Mouse (Mus musculus) liver, embryonic 14.5 days (tissue): Measurements from ENCODE around the gene Gm5800. TPM values are rescaled to one million over a fixed set of nuclear protein-coding genes. Genes with fewer than 3 reads are reported as not detected.

Experiments
- ATAC-seq: fragments of 200-750 bp; cut with Nextera tagmentation; 2 replicates; pipeline ENCODE4 v1.8.0; 2017; ENCODE audit warnings: moderate number of reproducible peaks, mild to moderate bottlenecking, moderate library complexity; ENCODE audit not compliant: insufficient read depth
- DNase-seq, 3 experiments: peaks; one replicate each; pipeline ENCODE4 v3.0.0-alpha.2; 2012 to 2013; ENCODE audit warnings: low read depth in 3 of 3, low spot score in 3 of 3
- H3K27ac ChIP-seq: fragments of 300-500 bp; sonication (generic); 2 replicates; pipeline ENCODE4 v1.5.1; 2014; ENCODE audit warnings: moderate library complexity, mild to moderate bottlenecking, control low read depth, inconsistent platforms
- H3K27me3 ChIP-seq: fragments of 300-500 bp; sonication (generic); 2 replicates; pipeline ENCODE4 v1.6.1; 2014; ENCODE audit warnings: mild to moderate bottlenecking, low read length, moderate library complexity; ENCODE audit not compliant: control insufficient read depth, insufficient read depth
- H3K36me3 ChIP-seq: fragments of 300-500 bp; sonication (generic); replicated peaks from 2 replicates; pipeline ENCODE4 v1.6.1; 2014; ENCODE audit warnings: low read depth; ENCODE audit not compliant: control insufficient read depth, insufficient read depth
- H3K4me1 ChIP-seq, 2 experiments: fragments of 200-500 bp in 1 of 2; fragments of 300-500 bp in 1 of 2; sonication (generic) in 1 of 2; replicated peaks; 2 replicates each; pipeline ENCODE4 v1.6.1; 2012 to 2014; ENCODE audit warnings: antibody characterized with exemption in 1 of 2, inconsistent platforms in 1 of 2, low read length in 1 of 2; ENCODE audit not compliant: control insufficient read depth in 2 of 2, insufficient read depth in 2 of 2
- H3K4me2 ChIP-seq: fragments of 300-500 bp; sonication (generic); 2 replicates; pipeline ENCODE4 v1.6.1; 2014; ENCODE audit warnings: low read depth, mild to moderate bottlenecking, control low read depth, moderate library complexity
- H3K4me3 ChIP-seq, 2 experiments: fragments of 200-500 bp in 1 of 2; fragments of 300-500 bp in 1 of 2; sonication (generic) in 1 of 2; 2 replicates each; pipeline ENCODE4 v1.5.1; 2012 to 2014; ENCODE audit warnings: low read depth in 2 of 2, low read length in 2 of 2, mild to moderate bottlenecking in 2 of 2, control low read depth in 1 of 2, inconsistent platforms in 1 of 2, moderate library complexity in 1 of 2; ENCODE audit not compliant: insufficient read depth in 1 of 2
- H3K9ac ChIP-seq: fragments of 300-500 bp; sonication (generic); replicated peaks from 2 replicates; pipeline ENCODE4 v1.6.1; 2014; ENCODE audit warnings: mild to moderate bottlenecking, control low read depth, moderate library complexity
- H3K9me3 ChIP-seq: fragments of 300-500 bp; sonication (generic); 2 replicates; pipeline ENCODE4 v1.6.1; 2016; ENCODE audit warnings: low read length, mixed read lengths; ENCODE audit not compliant: control insufficient read depth
- CTCF ChIP-seq: IDR thresholded peaks from 2 replicates; pipeline ENCODE4 v1.5.1; 2016; ENCODE audit warnings: antibody characterized with exemption, low read depth, control low read depth
- EP300 ChIP-seq: IDR thresholded peaks from 2 replicates; pipeline ENCODE4 v1.6.1; 2016; ENCODE audit warnings: antibody characterized with exemption, low read depth
- WGBS: fragments of 180-500 bp; shearing (Covaris S2); extraction: QIAGEN DNeasy Blood & Tissue Kit; methylation state at CpG from one replicate; pipeline ENCODE4 v1.1.7; 2014; ENCODE audit not compliant: insufficient replicate concordance; 5-methylcytosine and 5-hydroxymethylcytosine counted together
- polyA plus RNA-seq, 2 experiments: library from polyadenylated mRNA; depleted of rRNA in 1 of 2; stranded (reverse) in 1 of 2; unstranded in 1 of 2; fragments of >200 nt; fragmentation: Nextera tagmentation in 1 of 2; extraction: Ambion mirVana in 1 of 2; gene quantifications; 2 replicates each; pipeline versions ENCODE4 v1.2.1 to v1.2.3; 2012 to 2014

The Gm5800 gene
- not detected in 2 replicates for polyA plus RNA-seq (2012; rRNA removed)
- polyA plus RNA-seq (2014; fragmentation: Nextera tagmentation; extraction: Ambion mirVana), result not detected in 2 replicates

DNA sequence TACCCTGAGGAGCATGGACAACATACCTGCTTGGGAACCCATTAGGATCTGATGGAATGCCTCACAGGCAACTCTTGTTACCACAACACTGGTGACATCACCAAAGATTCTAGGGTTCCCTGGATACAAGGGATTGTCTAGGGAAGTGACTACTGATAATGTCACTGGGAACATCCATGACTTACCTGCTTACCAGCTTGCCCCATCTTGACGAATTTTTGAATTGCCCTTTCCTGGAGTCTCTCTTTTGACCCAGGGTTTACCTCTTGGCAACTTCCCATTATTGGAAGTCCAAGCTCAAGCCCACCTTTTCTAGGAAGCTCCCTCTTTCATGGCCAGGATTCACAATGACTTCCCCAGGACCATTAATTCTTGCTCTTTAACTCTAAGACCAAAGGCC, at the start of gene Gm5800:
Gm5800 (minus strand) TSS at position 101 of the 400 bp plus-strand sequence.
- no peak for DNase-seq
- no peak for ATAC-seq
- no peak within 1 kb of the TSS for H3K27ac ChIP-seq
- no peaks in the 10 kb centered on the region for H3K27me3 ChIP-seq
- H3K9me3 ChIP-seq, result no peaks in the 10 kb centered on the region
- no peak for TF ChIP-seq EP300
- no peak for TF ChIP-seq CTCF
- H3K9ac ChIP-seq, result no peak within 1 kb of the TSS
- H3K4me2 ChIP-seq, result no peak within 1 kb of the TSS
- 17% methylated on average over 1 of the region's 1 CpGs for WGBS
- no peaks in the 10 kb centered on the region for H3K36me3 ChIP-seq
- H3K4me1 ChIP-seq, result no peaks in the 10 kb centered on the region
- no peak within 1 kb of the TSS for H3K4me3 ChIP-seq

- H3K4me3 ChIP-seq, result no peak overlapping the region
- H3K4me1 ChIP-seq, result no peaks in the 10 kb centered on the region
- ATAC-seq, result no peak
- WGBS, result 40% methylated on average over 2 of the region's 2 CpGs
- TF ChIP-seq EP300, result no peak
- no peak for TF ChIP-seq CTCF
- no peak for DNase-seq
- no peaks in the 10 kb centered on the region for H3K36me3 ChIP-seq
- no peaks in the 10 kb centered on the region for H3K9me3 ChIP-seq
- no peak overlapping the region for H3K27ac ChIP-seq
- H3K27me3 ChIP-seq, result no peaks in the 10 kb centered on the region
- no peak overlapping the region for H3K4me2 ChIP-seq
- no peak overlapping the region for H3K9ac ChIP-seq
Measured at GRCm38 (mm10) chr14:51755944-51756343, 39.0 kb upstream of the Gm5800 start.

DNA sequence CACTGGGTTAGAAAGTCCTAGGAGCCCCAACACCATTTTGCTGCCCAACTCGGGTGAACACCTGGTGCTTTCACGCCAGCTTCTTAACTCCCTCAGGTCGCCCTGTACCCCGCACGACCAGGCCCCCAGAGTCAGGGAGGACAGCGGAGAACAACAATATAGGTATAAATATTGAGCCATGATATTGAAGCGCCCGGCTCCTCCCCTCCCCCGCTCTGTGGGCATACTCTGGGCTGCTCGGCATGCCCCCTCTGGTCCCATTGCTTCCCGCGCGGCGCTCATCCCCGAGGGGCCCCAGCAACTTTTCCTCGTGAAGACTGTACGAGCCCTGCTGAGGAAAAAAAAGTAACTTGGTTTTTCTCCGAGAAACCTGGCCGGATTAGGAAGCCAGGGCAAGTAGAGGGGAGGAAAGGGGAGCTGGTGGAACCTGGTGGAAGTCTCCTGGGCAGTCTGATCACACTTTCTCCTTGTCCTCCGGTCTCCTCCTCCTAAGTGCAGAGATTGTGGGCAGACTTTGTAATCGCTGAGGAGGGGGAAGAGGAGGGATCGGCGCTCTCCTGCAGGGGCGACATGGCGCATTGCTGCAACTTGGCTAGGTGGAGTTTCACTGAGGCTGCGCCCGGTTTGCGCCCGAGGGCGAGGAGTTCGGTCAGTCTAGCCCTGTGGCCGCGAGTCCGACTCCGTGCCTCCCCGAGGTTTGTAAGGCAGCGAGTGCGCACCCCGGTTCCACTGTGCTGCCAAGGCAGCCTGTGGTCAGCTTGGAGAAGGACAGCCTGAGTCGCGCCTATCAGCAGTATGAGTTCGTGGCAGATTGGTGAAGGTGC, 23.6 kb upstream of the Gm5800 start:
- Histone ChIP-seq H3K27ac (no peak overlapping the region), H3K27me3 (peaks cover 31% of the 10 kb centered on the region), H3K4me1 (no peaks in the 10 kb centered on the region), H3K4me2 (no peak overlapping the region; the same call in none of the 2 replicates), H3K4me3 (no peak overlapping the region), H3K36me3 (no peaks in the 10 kb centered on the region), H3K9ac (no peak overlapping the region), H3K9me3 (no peaks in the 10 kb centered on the region)
- no peak for DNase-seq
- ATAC-seq, result no peak
- WGBS, result 2% methylated on average over 42 of the region's 42 CpGs
- no peak for TF ChIP-seq CTCF
- TF ChIP-seq EP300, result no peak

DNA sequence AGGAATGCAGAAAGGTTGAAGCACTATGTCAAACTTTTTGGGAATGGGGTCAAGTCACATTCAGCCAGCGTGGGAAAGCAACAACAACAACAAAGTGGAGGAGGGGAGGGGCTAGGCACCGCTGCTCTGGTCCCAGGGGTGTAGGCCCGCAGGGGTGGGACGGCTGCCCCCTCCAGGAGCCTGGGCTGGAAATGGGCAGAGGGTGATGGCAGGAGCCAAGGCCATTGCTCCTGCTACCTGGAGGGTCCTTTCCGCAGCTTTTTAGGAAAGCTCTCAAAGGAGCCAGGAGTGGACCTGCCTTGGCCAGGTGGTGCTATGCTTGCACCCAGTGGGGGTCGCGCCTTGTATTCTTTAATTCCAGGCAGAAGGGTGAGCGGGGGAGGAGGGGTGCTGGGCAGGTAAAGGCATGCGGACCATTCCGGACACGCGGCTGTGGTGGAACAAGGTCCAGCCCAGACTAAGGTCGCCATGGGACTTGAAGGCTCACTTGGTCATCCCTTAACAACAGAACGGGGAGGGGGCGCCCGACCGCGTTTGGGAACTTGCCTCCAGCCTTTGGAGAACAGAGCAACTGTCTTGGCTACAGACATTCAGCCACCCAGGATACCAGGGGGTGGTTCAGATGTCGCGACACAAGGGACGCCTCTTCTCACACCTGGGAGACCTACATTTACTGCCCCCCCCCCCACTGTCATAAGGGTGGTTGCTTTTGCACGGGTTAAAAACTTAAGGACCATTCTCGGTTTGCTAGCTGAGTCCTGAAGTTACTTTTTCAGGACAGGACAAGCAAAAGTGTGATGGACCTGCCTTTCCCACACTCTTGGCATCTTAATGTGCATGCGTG, 22.4 kb upstream of the Gm5800 start:
- Histone ChIP-seq H3K9me3 (no peaks in the 10 kb centered on the region), H3K27ac (no peak overlapping the region), H3K4me2 (no peak overlapping the region), H3K4me1 (no peaks in the 10 kb centered on the region), H3K36me3 (no peaks in the 10 kb centered on the region), H3K9ac (no peak overlapping the region), H3K27me3 (peaks cover 31% of the 10 kb centered on the region), H3K4me3 (no peak overlapping the region)
- TF ChIP-seq EP300 (no peak), CTCF (no peak)
- WGBS, result 2% methylated on average over 24 of the region's 24 CpGs
- no peak for ATAC-seq
- no peak for DNase-seq
